Mouse (Mus musculus) limb, embryonic 14.5 days (tissue): Measurements from ENCODE around the gene Ppara. TPM values are rescaled to one million over a fixed set of nuclear protein-coding genes. Genes with fewer than 3 reads are reported as not detected.

ENCODE experiments used
- ATAC-seq: fragments of 200-750 bp; cut with Nextera tagmentation; 2 replicates; pipeline ENCODE4 v1.8.0; 2017; ENCODE audit warnings: low read depth, moderate number of reproducible peaks, moderate TSS enrichment; ENCODE audit not compliant: low FRiP score
- DNase-seq: peaks from one replicate; pipeline ENCODE4 v3.0.0-alpha.2; 2015; ENCODE audit warnings: low spot score
- H3K27ac ChIP-seq: fragments of 300-500 bp; sonication (generic); replicated peaks from 2 replicates; pipeline ENCODE4 v1.5.1; 2014; ENCODE audit warnings: low read depth, mild to moderate bottlenecking, low read length, moderate library complexity, mixed read lengths
- H3K27me3 ChIP-seq: fragments of 300-500 bp; sonication (generic); 2 replicates; pipeline ENCODE4 v1.6.1; 2014; ENCODE audit warnings: low read length, mixed read lengths; ENCODE audit not compliant: control insufficient read depth, insufficient read depth
- H3K36me3 ChIP-seq: fragments of 300-500 bp; sonication (generic); 2 replicates; pipeline ENCODE4 v1.6.1; 2014; ENCODE audit warnings: mild to moderate bottlenecking, low read length, moderate library complexity, mixed read lengths; ENCODE audit not compliant: control insufficient read depth, insufficient read depth
- H3K4me1 ChIP-seq: fragments of 300-500 bp; sonication (generic); 2 replicates; pipeline ENCODE4 v1.6.1; 2014; ENCODE audit warnings: antibody characterized with exemption, low read length, mixed read lengths; ENCODE audit not compliant: control insufficient read depth, insufficient read depth
- H3K4me2 ChIP-seq: fragments of 300-500 bp; sonication (generic); replicated peaks from 2 replicates; pipeline ENCODE4 v1.6.1; 2014; ENCODE audit warnings: low read depth, mild to moderate bottlenecking, low read length, moderate library complexity; ENCODE audit not compliant: severe bottlenecking
- H3K4me3 ChIP-seq: fragments of 300-500 bp; sonication (generic); replicated peaks from 2 replicates; pipeline ENCODE4 v1.5.1; 2014; ENCODE audit warnings: low read length
- H3K9ac ChIP-seq: fragments of 300-500 bp; sonication (generic); 2 replicates; pipeline ENCODE4 v1.6.1; 2014; ENCODE audit warnings: mild to moderate bottlenecking, low read depth, low read length, moderate library complexity; ENCODE audit not compliant: severe bottlenecking
- H3K9me3 ChIP-seq: fragments of 300-500 bp; sonication (generic); 2 replicates; pipeline ENCODE4 v1.6.1; 2016; ENCODE audit warnings: low read length; ENCODE audit not compliant: control insufficient read depth
- POLR2A ChIP-seq: fragments of 200-500 bp; IDR thresholded peaks from 2 replicates; pipeline ENCODE4 v1.8.0; 2012; ENCODE audit warnings: inconsistent platforms, mild to moderate bottlenecking, moderate library complexity, borderline replicate concordance; ENCODE audit not compliant: insufficient read depth, insufficient read length; ENCODE audit errors: extremely low read depth
- WGBS: fragments of 180-500 bp; shearing (Covaris S2); extraction: QIAGEN DNeasy Blood & Tissue Kit; methylation state at CpG from one replicate; pipeline ENCODE4 v1.1.7; 2014; 5-methylcytosine and 5-hydroxymethylcytosine counted together
- polyA plus RNA-seq, 2 experiments: library from polyadenylated mRNA; depleted of rRNA in 1 of 2; stranded (reverse) in 1 of 2; unstranded in 1 of 2; fragments of >200 nt; fragmentation: Nextera tagmentation in 1 of 2; extraction: Ambion mirVana in 1 of 2; gene quantifications; 2 replicates each; pipeline versions ENCODE4 v1.2.1 to v1.2.3; 2012 to 2014

The Ppara gene
- polyA plus RNA-seq, 2 experiments: 0.84 to 2.8 TPM

- Histone ChIP-seq H3K4me3 (no peak overlapping the region), H3K9ac (no peak overlapping the region), H3K9me3 (no peaks in the 10 kb centered on the region), H3K4me1 (peaks cover 9% of the 10 kb centered on the region; the same call in 1 of the 2 replicates), H3K27me3 (no peaks in the 10 kb centered on the region), H3K4me2 (no peak overlapping the region), H3K36me3 (peaks cover 69% of the 10 kb centered on the region), H3K27ac (no peak overlapping the region)
- 77% methylated on average over 13 of the region's 13 CpGs for WGBS
- no peak for TF ChIP-seq POLR2A
- DNase-seq (no peak), ATAC-seq (no peak)
Measured at GRCm38 (mm10) chr15:85705566-85706332, 29.0 kb upstream of the Ppara start.

- ATAC-seq: no peak
- Histone ChIP-seq H3K27ac (no peak overlapping the region), H3K4me3 (no peak overlapping the region), H3K9ac (no peak overlapping the region), H3K9me3 (no peaks in the 10 kb centered on the region), H3K4me1 (peaks cover 9% of the 10 kb centered on the region; the same call in 1 of the 2 replicates), H3K36me3 (peaks cover 61% of the 10 kb centered on the region), H3K4me2 (no peak overlapping the region), H3K27me3 (no peaks in the 10 kb centered on the region)
- no peak for TF ChIP-seq POLR2A
- 92% methylated on average over 8 of the region's 8 CpGs for WGBS
- no peak for DNase-seq
Measured at GRCm38 (mm10) chr15:85706527-85706926, 28.3 kb upstream of the Ppara start.

GRCm38 (mm10) chr15:85707017-85707416 lies 27.8 kb upstream of the Ppara start:
- Histone ChIP-seq H3K9me3 (no peaks in the 10 kb centered on the region), H3K27me3 (no peaks in the 10 kb centered on the region), H3K4me2 (no peak overlapping the region), H3K36me3 (peaks cover 56% of the 10 kb centered on the region), H3K4me3 (no peak overlapping the region), H3K9ac (no peak overlapping the region), H3K4me1 (peaks cover 9% of the 10 kb centered on the region; the same call in 1 of the 2 replicates), H3K27ac (no peak overlapping the region)
- ATAC-seq (no peak), DNase-seq (no peak)
- no peak for TF ChIP-seq POLR2A
- WGBS: 94% methylated on average over 11 of the region's 11 CpGs

- Histone ChIP-seq H3K27me3 (no peaks in the 10 kb centered on the region), H3K9me3 (no peaks in the 10 kb centered on the region), H3K36me3 (peaks cover 51% of the 10 kb centered on the region), H3K9ac (no peak overlapping the region), H3K4me2 (no peak overlapping the region), H3K27ac (no peak overlapping the region), H3K4me3 (no peak overlapping the region), H3K4me1 (peaks cover 9% of the 10 kb centered on the region; the same call in 1 of the 2 replicates)
- TF ChIP-seq POLR2A: no peak
- 89% methylated on average over 7 of the region's 7 CpGs for WGBS
- ATAC-seq (no peak), DNase-seq (no peak)
Measured at GRCm38 (mm10) chr15:85707458-85708030, 27.2 kb upstream of the Ppara start.

GRCm38 (mm10) chr15:85708217-85708616 lies 26.6 kb upstream of the Ppara start:
- WGBS: 74% methylated on average over 2 of the region's 2 CpGs
- H3K4me1 ChIP-seq: peaks cover 9% of the 10 kb centered on the region; the same call in 1 of the 2 replicates
- no peak for TF ChIP-seq POLR2A
- DNase-seq: no peak
- ATAC-seq: no peak
- no peak overlapping the region for H3K4me3 ChIP-seq
- peaks cover 44% of the 10 kb centered on the region for H3K36me3 ChIP-seq
- H3K9ac ChIP-seq: no peak overlapping the region
- H3K9me3 ChIP-seq: no peaks in the 10 kb centered on the region
- no peaks in the 10 kb centered on the region for H3K27me3 ChIP-seq
- H3K27ac ChIP-seq: no peak overlapping the region
- H3K4me2 ChIP-seq: no peak overlapping the region
